Mouse (Mus musculus): Measurements from ENCODE around the gene Ckap2. TPM values are rescaled to one million over a fixed set of nuclear protein-coding genes. Genes with fewer than 3 reads are reported as not detected.
A peak's percentile ranks its signal among the peaks of the same experiment; 100 is the strongest.

Gene Ckap2
- total and polyA plus RNA-seq, 2 experiments from 2014 or later = 15.0 to 30.0 TPM

GRCm38 (mm10) chr8:22209012-22209411, 23.4 kb upstream of the Ckap2 start:
- Histone ChIP-seq H3K27ac (ENCODE audit: low read depth) (peak overlapping the region; percentile 71; the same call in 1 of the 2 replicates), H3K4me2 (ENCODE audit: low read depth, low read length) (no peak overlapping the region), H3K27me3 (ENCODE audit: control insufficient read depth, insufficient read depth, low read length) (no peaks in the 10 kb centered on the region), H3K9ac (replicated peaks; ENCODE audit: low read depth, low read length) (no peak overlapping the region), H3K36me3 (replicated peaks; ENCODE audit: control insufficient read depth, insufficient read depth, low read length) (peaks cover 54% of the 10 kb centered on the region), H3K9me3 (replicated peaks; ENCODE audit: control insufficient read depth, low read length) (no peaks in the 10 kb centered on the region), H3K4me3 (ENCODE audit: low read depth, low read length) (no peak overlapping the region), H3K4me1 (ENCODE audit: control insufficient read depth, insufficient read depth) (peaks cover 5% of the 10 kb centered on the region; the same call in 1 of the 2 replicates)
- 16% methylated on average over 5 of the region's 5 CpGs for WGBS
- TF ChIP-seq EP300 (IDR thresholded peaks at IDR 0.05; ENCODE audit: low read depth) = peak; percentile 88
- no peak for TF ChIP-seq CTCF (IDR thresholded peaks at IDR 0.05; ENCODE audit: low read depth)
- ATAC-seq (ENCODE audit: insufficient read depth, low read depth) = peak; percentile 79
- peak; percentile 68 for DNase-seq (ENCODE audit: low spot score)

- H3K9me3 ChIP-seq (replicated peaks; ENCODE audit: control insufficient read depth, low read length) = no peaks in the 10 kb centered on the region
- no peak overlapping the region for H3K4me2 ChIP-seq (ENCODE audit: low read depth, low read length)
- H3K27ac ChIP-seq (ENCODE audit: low read depth) = peak overlapping the region; percentile 69; the same call in 1 of the 2 replicates
- ATAC-seq (ENCODE audit: insufficient read depth, low read depth) = no peak
- no peak overlapping the region for H3K9ac ChIP-seq (replicated peaks; ENCODE audit: low read depth, low read length)
- H3K36me3 ChIP-seq (replicated peaks; ENCODE audit: control insufficient read depth, insufficient read depth, low read length) = peaks cover 56% of the 10 kb centered on the region
- DNase-seq (ENCODE audit: low spot score) = no peak
- no peaks in the 10 kb centered on the region for H3K27me3 ChIP-seq (ENCODE audit: control insufficient read depth, insufficient read depth, low read length)
- peaks cover 5% of the 10 kb centered on the region; the same call in 1 of the 2 replicates for H3K4me1 ChIP-seq (ENCODE audit: control insufficient read depth, insufficient read depth)
- no peak overlapping the region for H3K4me3 ChIP-seq (ENCODE audit: low read depth, low read length)
- no peak for TF ChIP-seq CTCF (IDR thresholded peaks at IDR 0.05; ENCODE audit: low read depth)
- no peak for TF ChIP-seq EP300 (IDR thresholded peaks at IDR 0.05; ENCODE audit: low read depth)
- WGBS = 69% methylated on average over 4 of the region's 4 CpGs
Observed at GRCm38 (mm10) chr8:22207535-22207934, 21.9 kb upstream of the Ckap2 start.

GRCm38 (mm10) chr8:22199481-22199880, 13.9 kb upstream of the Ckap2 start:
- H3K4me2 ChIP-seq (ENCODE audit: low read depth, low read length) = no peak overlapping the region

GRCm38 (mm10) chr8:22197914-22198313, 12.3 kb upstream of the Ckap2 start:
- ATAC-seq (ENCODE audit: insufficient read depth, low read depth) (no peak), DNase-seq (ENCODE audit: low spot score) (no peak)
- peaks cover 5% of the 10 kb centered on the region; the same call in 1 of the 2 replicates for H3K4me1 ChIP-seq (ENCODE audit: control insufficient read depth, insufficient read depth)
- H3K4me3 ChIP-seq (ENCODE audit: low read depth, low read length) = no peak overlapping the region
- no peak overlapping the region for H3K4me2 ChIP-seq (ENCODE audit: low read depth, low read length)
- TF ChIP-seq CTCF (IDR thresholded peaks at IDR 0.05; ENCODE audit: low read depth) (no peak), EP300 (IDR thresholded peaks at IDR 0.05; ENCODE audit: low read depth) (no peak)
- H3K27ac ChIP-seq (ENCODE audit: low read depth) = no peak overlapping the region
- no peak overlapping the region for H3K9ac ChIP-seq (replicated peaks; ENCODE audit: low read depth, low read length)
- no peaks in the 10 kb centered on the region for H3K9me3 ChIP-seq (replicated peaks; ENCODE audit: control insufficient read depth, low read length)
- peaks cover 35% of the 10 kb centered on the region for H3K36me3 ChIP-seq (replicated peaks; ENCODE audit: control insufficient read depth, insufficient read depth, low read length)
- WGBS = 91% methylated on average over 6 of the region's 6 CpGs
- H3K27me3 ChIP-seq (ENCODE audit: control insufficient read depth, insufficient read depth, low read length) = no peaks in the 10 kb centered on the region

More at GRCm38 (mm10) chr8:22199481-22199880, 13.9 kb upstream of the Ckap2 start:
- TF ChIP-seq EP300 (IDR thresholded peaks at IDR 0.05; ENCODE audit: low read depth) (no peak), CTCF (IDR thresholded peaks at IDR 0.05; ENCODE audit: low read depth) (no peak)
- Histone ChIP-seq H3K27me3 (ENCODE audit: control insufficient read depth, insufficient read depth, low read length) (no peaks in the 10 kb centered on the region), H3K36me3 (replicated peaks; ENCODE audit: control insufficient read depth, insufficient read depth, low read length) (peaks cover 42% of the 10 kb centered on the region), H3K27ac (ENCODE audit: low read depth) (no peak overlapping the region), H3K9me3 (replicated peaks; ENCODE audit: control insufficient read depth, low read length) (no peaks in the 10 kb centered on the region), H3K4me1 (ENCODE audit: control insufficient read depth, insufficient read depth) (peaks cover 1% of the 10 kb centered on the region; the same call in 1 of the 2 replicates), H3K4me3 (ENCODE audit: low read depth, low read length) (no peak overlapping the region), H3K9ac (replicated peaks; ENCODE audit: low read depth, low read length) (no peak overlapping the region)
- ATAC-seq (ENCODE audit: insufficient read depth, low read depth) (no peak), DNase-seq (ENCODE audit: low spot score) (no peak)
- WGBS = 94% methylated on average over 8 of the region's 8 CpGs

- 11% methylated on average over 12 of the region's 12 CpGs for WGBS
- H3K4me1 ChIP-seq (ENCODE audit: control insufficient read depth, insufficient read depth) = peaks cover 5% of the 10 kb centered on the region; the same call in 1 of the 2 replicates
Observed at GRCm38 (mm10) chr8:22193432-22194010, 7.9 kb upstream of the Ckap2 start.

More at GRCm38 (mm10) chr8:22193432-22194010, 7.9 kb upstream of the Ckap2 start:
- Histone ChIP-seq H3K4me2 (ENCODE audit: low read depth, low read length) (peak overlapping the region; percentile 62), H3K36me3 (replicated peaks; ENCODE audit: control insufficient read depth, insufficient read depth, low read length) (0 out of 2 replicates have a peak, but pooled peaks cover 6% of the 10 kb centered on the region), H3K27me3 (ENCODE audit: control insufficient read depth, insufficient read depth, low read length) (no peaks in the 10 kb centered on the region), H3K9me3 (replicated peaks; ENCODE audit: control insufficient read depth, low read length) (no peaks in the 10 kb centered on the region), H3K9ac (replicated peaks; ENCODE audit: low read depth, low read length) (peak overlapping the region; percentile 73), H3K27ac (ENCODE audit: low read depth) (peak overlapping the region; percentile 99), H3K4me3 (ENCODE audit: low read depth, low read length) (peak overlapping the region; percentile 67)
- DNase-seq (ENCODE audit: low spot score) (peak; percentile 25), ATAC-seq (ENCODE audit: insufficient read depth, low read depth) (no peak)
- no peak for TF ChIP-seq CTCF (IDR thresholded peaks at IDR 0.05; ENCODE audit: low read depth)
- TF ChIP-seq EP300 (IDR thresholded peaks at IDR 0.05; ENCODE audit: low read depth) = no peak
